Mouse (Mus musculus) stomach, embryonic 16.5 days (tissue): ENCODE data around the gene Cd276. TPM values are rescaled to one million over a fixed set of nuclear protein-coding genes. Genes with fewer than 3 reads are reported as not detected.
"Not testable (repeated sequence)": the region's sequence is repeated elsewhere in the genome, so short reads cannot be mapped to it uniquely, and the experiment has no call there.

Experiments used
- ATAC-seq: fragments of 200-750 bp; cut with Nextera tagmentation; 2 replicates; pipeline ENCODE4 v1.8.0; 2017; ENCODE audit warnings: moderate number of reproducible peaks, moderate TSS enrichment; ENCODE audit not compliant: insufficient read depth, low FRiP score
- H3K27ac ChIP-seq: fragments of 300-500 bp; sonication (generic); 2 replicates; pipeline ENCODE4 v1.5.1; 2014; ENCODE audit warnings: low read length
- H3K27me3 ChIP-seq: fragments of 300-500 bp; sonication (generic); 2 replicates; pipeline ENCODE4 v1.6.1; 2014; ENCODE audit warnings: low read length, control low read depth, mixed read lengths; ENCODE audit not compliant: control insufficient read depth, insufficient read depth
- H3K36me3 ChIP-seq: fragments of 300-500 bp; sonication (generic); 2 replicates; pipeline ENCODE4 v1.6.1; 2014; ENCODE audit warnings: low read length; ENCODE audit not compliant: control insufficient read depth, insufficient read depth
- H3K4me1 ChIP-seq: fragments of 300-500 bp; sonication (generic); 2 replicates; pipeline ENCODE4 v1.6.1; 2014; ENCODE audit warnings: low read length, control low read depth, mixed read lengths; ENCODE audit not compliant: control insufficient read depth, insufficient read depth
- H3K4me2 ChIP-seq: fragments of 300-500 bp; sonication (generic); 2 replicates; pipeline ENCODE4 v1.6.1; 2014; ENCODE audit warnings: low read depth, low read length, mixed read lengths
- H3K4me3 ChIP-seq: fragments of 300-500 bp; sonication (generic); replicated peaks from 2 replicates; pipeline ENCODE4 v1.5.1; 2014; ENCODE audit warnings: mild to moderate bottlenecking, low read length
- H3K9ac ChIP-seq: fragments of 300-500 bp; sonication (generic); 2 replicates; pipeline ENCODE4 v1.6.1; 2014; ENCODE audit warnings: low read length
- H3K9me3 ChIP-seq: fragments of 300-500 bp; sonication (generic); replicated peaks from 2 replicates; pipeline ENCODE4 v1.6.1; 2016; ENCODE audit warnings: low read length, control low read depth; ENCODE audit not compliant: control insufficient read depth
- WGBS: fragments of 180-500 bp; shearing (Covaris S2); extraction: QIAGEN DNeasy Blood & Tissue Kit; methylation state at CpG from one replicate; pipeline ENCODE4 v1.1.7; 2014; 5-methylcytosine and 5-hydroxymethylcytosine counted together
- polyA plus RNA-seq: library from polyadenylated mRNA; unstranded; fragments of >200 nt; fragmentation: Nextera tagmentation; extraction: Ambion mirVana; gene quantifications from 2 replicates; pipeline ENCODE4 v1.2.1, GENCODE M21; 2015

Cd276 gene
- polyA plus RNA-seq, 1 experiment from 2014 or later = 31.2 TPM

GRCm38 (mm10) chr9:58580453-58581195 is 25.4 kb upstream of the Cd276 start:
- not testable (repeated sequence) for H3K27me3 ChIP-seq, H3K4me3 ChIP-seq, H3K9me3 ChIP-seq, H3K4me2 ChIP-seq, H3K36me3 ChIP-seq, ATAC-seq, H3K9ac ChIP-seq, H3K4me1 ChIP-seq
- peak overlapping the region; percentile 93; the same call in 1 of the 2 replicates for H3K27ac ChIP-seq
- WGBS = 81% methylated on average over 10 of the region's 10 CpGs

DNA sequence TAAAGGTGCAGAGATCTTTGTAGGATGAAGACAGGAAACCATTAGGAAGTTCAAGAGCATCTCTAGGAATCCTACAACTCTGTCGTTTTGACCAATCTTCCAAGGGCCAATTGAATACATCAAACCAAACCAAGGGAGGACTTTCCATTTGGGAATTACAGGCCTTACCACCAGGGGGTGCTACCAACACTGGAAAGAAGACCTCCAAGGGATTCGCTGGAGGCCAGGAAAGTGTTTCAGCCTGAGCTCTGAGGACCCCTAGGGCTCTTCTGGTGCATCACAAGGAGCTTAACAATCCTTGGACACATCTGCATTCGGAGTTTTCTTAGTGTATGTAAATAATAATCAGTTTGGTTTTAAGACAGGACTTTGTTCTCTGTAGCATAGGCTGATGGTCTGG is 23.4 kb upstream of the Cd276 start:
- Histone ChIP-seq H3K27ac (no peak overlapping the region), H3K27me3 (no peaks in the 10 kb centered on the region), H3K9me3 (no peaks in the 10 kb centered on the region), H3K4me2 (no peak overlapping the region), H3K4me1 (peaks cover 6% of the 10 kb centered on the region; the same call in 1 of the 2 replicates), H3K9ac (no peak overlapping the region), H3K36me3 (no peaks in the 10 kb centered on the region), H3K4me3 (no peak overlapping the region)
- no peak for ATAC-seq
- WGBS = 14% methylated on average over 3 of the region's 3 CpGs

DNA sequence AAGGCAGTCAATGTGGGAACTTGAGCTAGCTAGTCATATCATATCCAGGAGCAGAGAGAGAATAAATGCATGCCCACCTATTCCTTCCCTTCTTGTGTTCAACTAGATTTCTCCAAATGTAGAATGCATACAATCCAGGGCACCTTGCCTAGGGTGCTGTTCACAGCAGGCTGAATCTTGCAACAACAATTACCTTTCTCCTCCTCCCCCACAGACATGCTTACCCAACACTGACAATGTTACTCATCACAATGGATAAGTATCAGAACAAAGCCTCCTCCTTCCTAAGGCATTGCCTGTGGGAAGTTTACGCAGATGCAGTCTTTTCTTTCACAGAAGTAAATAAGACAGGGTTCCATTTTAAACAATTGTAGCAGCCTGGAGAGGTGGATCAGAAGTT is 15.8 kb upstream of the Cd276 start:
- ATAC-seq = no peak
- Histone ChIP-seq H3K4me1 (no peaks in the 10 kb centered on the region), H3K27me3 (no peaks in the 10 kb centered on the region), H3K4me3 (no peak overlapping the region), H3K9ac (no peak overlapping the region), H3K27ac (no peak overlapping the region), H3K9me3 (no peaks in the 10 kb centered on the region), H3K36me3 (no peaks in the 10 kb centered on the region), H3K4me2 (no peak overlapping the region)
- WGBS = 92% methylated on average over 1 of the region's 1 CpGs

GRCm38 (mm10) chr9:58567682-58568081 is 12.4 kb upstream of the Cd276 start:
- Histone ChIP-seq H3K4me3 (no peak overlapping the region), H3K4me1 (no peaks in the 10 kb centered on the region), H3K9me3 (no peaks in the 10 kb centered on the region), H3K36me3 (no peaks in the 10 kb centered on the region), H3K27ac (no peak overlapping the region), H3K27me3 (no peaks in the 10 kb centered on the region), H3K9ac (no peak overlapping the region), H3K4me2 (no peak overlapping the region)
- no peak for ATAC-seq

- not testable (repeated sequence) for H3K4me1 ChIP-seq, H3K27ac ChIP-seq, H3K36me3 ChIP-seq, H3K4me2 ChIP-seq, H3K9me3 ChIP-seq, H3K9ac ChIP-seq, ATAC-seq, H3K4me3 ChIP-seq, H3K27me3 ChIP-seq
- WGBS = 74% methylated on average over 3 of the region's 3 CpGs
Measured at GRCm38 (mm10) chr9:58565945-58566344, 10.7 kb upstream of the Cd276 start.

DNA sequence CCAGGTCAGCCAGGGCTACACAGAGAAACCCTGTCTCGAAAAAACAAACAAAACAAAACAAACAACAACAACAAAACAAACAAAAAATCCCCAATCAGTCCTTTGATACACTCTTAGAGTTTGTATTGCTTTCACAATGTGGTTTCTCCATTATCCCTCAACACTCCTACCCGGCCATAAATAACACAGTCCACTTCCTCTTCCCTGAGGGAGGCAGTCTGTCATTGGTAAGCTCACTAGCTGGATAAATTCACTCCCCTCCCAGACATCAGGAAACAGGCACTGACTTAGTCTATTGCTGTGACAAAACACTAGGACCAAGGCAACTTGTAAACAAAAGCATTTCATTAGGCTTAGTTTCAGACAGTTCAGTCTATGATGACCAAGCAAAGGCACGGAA is 5.0 kb upstream of the Cd276 start:
- ATAC-seq = no peak
- H3K27ac ChIP-seq = no peak overlapping the region
- 54% methylated on average over 3 of the region's 3 CpGs for WGBS
- no peaks in the 10 kb centered on the region for H3K9me3 ChIP-seq
- H3K27me3 ChIP-seq = no peaks in the 10 kb centered on the region
- no peak overlapping the region for H3K9ac ChIP-seq
- no peaks in the 10 kb centered on the region for H3K36me3 ChIP-seq
- H3K4me2 ChIP-seq = no peak overlapping the region
- H3K4me3 ChIP-seq = no peak overlapping the region
- H3K4me1 ChIP-seq = peaks cover 25% of the 10 kb centered on the region

GRCm38 (mm10) chr9:58557457-58558455 is 2.5 kb upstream of the Cd276 start:
- H3K9ac ChIP-seq = no peak overlapping the region
- peak; percentile 16; the same call in 1 of the 2 replicates for ATAC-seq
- no peaks in the 10 kb centered on the region for H3K27me3 ChIP-seq
- H3K4me2 ChIP-seq = no peak overlapping the region; the same call in 1 of the 2 replicates
- WGBS = 37% methylated on average over 3 of the region's 3 CpGs
- H3K9me3 ChIP-seq = no peaks in the 10 kb centered on the region
- H3K4me1 ChIP-seq = peaks cover 39% of the 10 kb centered on the region
- 0 out of 2 replicates have a peak overlapping the region, but pooled peaks have one; percentile 19 for H3K27ac ChIP-seq
- no peak overlapping the region for H3K4me3 ChIP-seq
- H3K36me3 ChIP-seq = no peaks in the 10 kb centered on the region

- no peak overlapping the region for H3K4me3 ChIP-seq
- no peaks in the 10 kb centered on the region for H3K27me3 ChIP-seq
- no peak overlapping the region for H3K4me2 ChIP-seq
- no peaks in the 10 kb centered on the region for H3K36me3 ChIP-seq
- WGBS = 59% methylated on average over 7 of the region's 7 CpGs
- H3K9ac ChIP-seq = no peak overlapping the region
- H3K9me3 ChIP-seq = no peaks in the 10 kb centered on the region
- ATAC-seq = no peak
- H3K27ac ChIP-seq = no peak overlapping the region
- H3K4me1 ChIP-seq = peaks cover 42% of the 10 kb centered on the region
Measured at GRCm38 (mm10) chr9:58556627-58557026, 1.4 kb upstream of the Cd276 start.
